Mouse (Mus musculus): ENCODE measurements around the gene Agap1. TPM values are rescaled to one million over a fixed set of nuclear protein-coding genes. Genes with fewer than 3 reads are reported as not detected.

The Agap1 gene
- polyA plus RNA-seq, 1 experiment from 2014 or later = 74.8 TPM

GRCm38 (mm10) chr1:89876346-89877072, 421.9 kb downstream of the Agap1 start:
- Histone ChIP-seq H3K4me2 (replicated peaks) (no peak overlapping the region), H3K36me3 (no peaks in the 10 kb centered on the region; the same call in 1 of the 2 replicates), H3K4me1 (peaks cover 48% of the 10 kb centered on the region), H3K9me3 (replicated peaks) (no peaks in the 10 kb centered on the region), H3K4me3 (no peak overlapping the region), H3K27ac (no peak overlapping the region), H3K27me3 (no peaks in the 10 kb centered on the region; the same call in none of the 2 replicates), H3K9ac (no peak overlapping the region)
- no peak for ATAC-seq (ENCODE audit: low FRiP score)
- WGBS = 9% methylated on average over 5 of the region's 5 CpGs

GRCm38 (mm10) chr1:89878496-89878895, 423.9 kb downstream of the Agap1 start:
- Histone ChIP-seq H3K27ac (no peak overlapping the region), H3K9me3 (replicated peaks) (no peaks in the 10 kb centered on the region), H3K4me3 (no peak overlapping the region), H3K36me3 (no peaks in the 10 kb centered on the region; the same call in 1 of the 2 replicates), H3K4me2 (replicated peaks) (no peak overlapping the region), H3K4me1 (peaks cover 51% of the 10 kb centered on the region), H3K27me3 (no peaks in the 10 kb centered on the region; the same call in 1 of the 2 replicates), H3K9ac (no peak overlapping the region)
- 76% methylated on average over 11 of the region's 11 CpGs for WGBS
- ATAC-seq (ENCODE audit: low FRiP score) = no peak

GRCm38 (mm10) chr1:89880193-89880592, 425.6 kb downstream of the Agap1 start:
- H3K36me3 ChIP-seq = no peaks in the 10 kb centered on the region; the same call in 1 of the 2 replicates
- H3K4me3 ChIP-seq = no peak overlapping the region
- H3K9me3 ChIP-seq (replicated peaks) = no peaks in the 10 kb centered on the region
- 4% methylated on average over 8 of the region's 8 CpGs for WGBS
- no peak overlapping the region for H3K4me2 ChIP-seq (replicated peaks)
- no peaks in the 10 kb centered on the region; the same call in none of the 2 replicates for H3K27me3 ChIP-seq
- ATAC-seq (ENCODE audit: low FRiP score) = no peak
- H3K9ac ChIP-seq = no peak overlapping the region
- no peak overlapping the region for H3K27ac ChIP-seq
- H3K4me1 ChIP-seq = peaks cover 60% of the 10 kb centered on the region

GRCm38 (mm10) chr1:89880834-89881233, 426.2 kb downstream of the Agap1 start:
- Histone ChIP-seq H3K4me3 (no peak overlapping the region), H3K4me1 (peaks cover 65% of the 10 kb centered on the region), H3K9ac (no peak overlapping the region), H3K27ac (no peak overlapping the region), H3K36me3 (no peaks in the 10 kb centered on the region; the same call in 1 of the 2 replicates), H3K9me3 (replicated peaks) (no peaks in the 10 kb centered on the region), H3K27me3 (no peaks in the 10 kb centered on the region; the same call in 1 of the 2 replicates), H3K4me2 (replicated peaks) (no peak overlapping the region)
- WGBS = 43% methylated on average over 10 of the region's 10 CpGs
- ATAC-seq (ENCODE audit: low FRiP score) = no peak

- no peak overlapping the region for H3K9ac ChIP-seq
- no peak overlapping the region for H3K4me2 ChIP-seq (replicated peaks)
- H3K4me1 ChIP-seq = peaks cover 44% of the 10 kb centered on the region
- WGBS = 86% methylated on average over 8 of the region's 8 CpGs
- no peak overlapping the region for H3K4me3 ChIP-seq
- ATAC-seq (ENCODE audit: low FRiP score) = no peak
- H3K9me3 ChIP-seq (replicated peaks) = no peaks in the 10 kb centered on the region
- H3K27me3 ChIP-seq = no peaks in the 10 kb centered on the region; the same call in 1 of the 2 replicates
- H3K36me3 ChIP-seq = peaks cover 20% of the 10 kb centered on the region
- no peak overlapping the region for H3K27ac ChIP-seq
These were observed 429.7 kb downstream of the Agap1 start for GRCm38 (mm10) chr1:89884335-89884734.

- Histone ChIP-seq H3K27ac (no peak overlapping the region), H3K9me3 (replicated peaks) (no peaks in the 10 kb centered on the region), H3K36me3 (peaks cover 21% of the 10 kb centered on the region), H3K4me2 (replicated peaks) (no peak overlapping the region), H3K9ac (no peak overlapping the region), H3K4me1 (peaks cover 38% of the 10 kb centered on the region), H3K27me3 (no peaks in the 10 kb centered on the region; the same call in 1 of the 2 replicates), H3K4me3 (no peak overlapping the region)
- ATAC-seq (ENCODE audit: low FRiP score) = no peak
- WGBS = 41% methylated on average over 4 of the region's 4 CpGs
These were observed 431.1 kb downstream of the Agap1 start for GRCm38 (mm10) chr1:89885696-89886095.

GRCm38 (mm10) chr1:89891400-89891799, 436.8 kb downstream of the Agap1 start:
- no peak for ATAC-seq (ENCODE audit: low FRiP score)

GRCm38 (mm10) chr1:89892281-89892680, 437.7 kb downstream of the Agap1 start:
- H3K9ac ChIP-seq = no peak overlapping the region
- peaks cover 52% of the 10 kb centered on the region for H3K4me1 ChIP-seq
- no peak overlapping the region for H3K27ac ChIP-seq
- no peaks in the 10 kb centered on the region for H3K9me3 ChIP-seq (replicated peaks)
- H3K4me3 ChIP-seq = no peak overlapping the region
- 22% methylated on average over 7 of the region's 7 CpGs for WGBS
- H3K4me2 ChIP-seq (replicated peaks) = no peak overlapping the region
- H3K36me3 ChIP-seq = peaks cover 33% of the 10 kb centered on the region
- no peak for ATAC-seq (ENCODE audit: low FRiP score)
- peaks cover 6% of the 10 kb centered on the region; the same call in 1 of the 2 replicates for H3K27me3 ChIP-seq

More at GRCm38 (mm10) chr1:89891400-89891799, 436.8 kb downstream of the Agap1 start:
- H3K27ac ChIP-seq = no peak overlapping the region
- H3K36me3 ChIP-seq = peaks cover 29% of the 10 kb centered on the region
- 83% methylated on average over 6 of the region's 6 CpGs for WGBS
- H3K4me1 ChIP-seq = peaks cover 52% of the 10 kb centered on the region
- peaks cover 6% of the 10 kb centered on the region; the same call in 1 of the 2 replicates for H3K27me3 ChIP-seq
- H3K4me2 ChIP-seq (replicated peaks) = no peak overlapping the region
- H3K4me3 ChIP-seq = no peak overlapping the region
- H3K9me3 ChIP-seq (replicated peaks) = no peaks in the 10 kb centered on the region
- H3K9ac ChIP-seq = no peak overlapping the region

- H3K36me3 ChIP-seq = peaks cover 16% of the 10 kb centered on the region
- peaks cover 6% of the 10 kb centered on the region; the same call in 1 of the 2 replicates for H3K27me3 ChIP-seq
- H3K9ac ChIP-seq = no peak overlapping the region
- ATAC-seq (ENCODE audit: low FRiP score) = no peak
- no peak overlapping the region for H3K27ac ChIP-seq
- 86% methylated on average over 5 of the region's 5 CpGs for WGBS
- no peaks in the 10 kb centered on the region for H3K9me3 ChIP-seq (replicated peaks)
- no peak overlapping the region for H3K4me3 ChIP-seq
- no peak overlapping the region for H3K4me2 ChIP-seq (replicated peaks)
- H3K4me1 ChIP-seq = peaks cover 35% of the 10 kb centered on the region
These were observed 441.2 kb downstream of the Agap1 start for GRCm38 (mm10) chr1:89895801-89896200.

GRCm38 (mm10) chr1:89899036-89899435, 444.4 kb downstream of the Agap1 start:
- H3K4me1 ChIP-seq = peaks cover 5% of the 10 kb centered on the region; the same call in 1 of the 2 replicates
- H3K27ac ChIP-seq = no peak overlapping the region
- H3K4me2 ChIP-seq (replicated peaks) = no peak overlapping the region
- H3K4me3 ChIP-seq = no peak overlapping the region
- no peaks in the 10 kb centered on the region; the same call in 1 of the 2 replicates for H3K27me3 ChIP-seq
- WGBS = 92% methylated on average over 2 of the region's 2 CpGs
- ATAC-seq (ENCODE audit: low FRiP score) = no peak
- peaks cover 14% of the 10 kb centered on the region for H3K36me3 ChIP-seq
- no peak overlapping the region for H3K9ac ChIP-seq
- no peaks in the 10 kb centered on the region for H3K9me3 ChIP-seq (replicated peaks)

- no peak overlapping the region for H3K9ac ChIP-seq
- H3K4me3 ChIP-seq = no peak overlapping the region
- peaks cover 11% of the 10 kb centered on the region for H3K36me3 ChIP-seq
- no peaks in the 10 kb centered on the region; the same call in 1 of the 2 replicates for H3K27me3 ChIP-seq
- no peaks in the 10 kb centered on the region for H3K9me3 ChIP-seq (replicated peaks)
- 78% methylated on average over 11 of the region's 11 CpGs for WGBS
- no peak overlapping the region for H3K4me2 ChIP-seq (replicated peaks)
- peaks cover 2% of the 10 kb centered on the region; the same call in 1 of the 2 replicates for H3K4me1 ChIP-seq
- ATAC-seq (ENCODE audit: low FRiP score) = no peak
- no peak overlapping the region for H3K27ac ChIP-seq
These were observed 445.3 kb downstream of the Agap1 start for GRCm38 (mm10) chr1:89899761-89900445.

GRCm38 (mm10) chr1:89901381-89901780, 446.8 kb downstream of the Agap1 start:
- 83% methylated on average over 4 of the region's 4 CpGs for WGBS
- H3K27me3 ChIP-seq = no peaks in the 10 kb centered on the region
- no peak overlapping the region for H3K9ac ChIP-seq
- peaks cover 5% of the 10 kb centered on the region; the same call in 1 of the 2 replicates for H3K9me3 ChIP-seq (replicated peaks)
- H3K4me2 ChIP-seq (replicated peaks) = no peak overlapping the region
- no peak for ATAC-seq (ENCODE audit: low FRiP score)
- no peak overlapping the region for H3K27ac ChIP-seq
- no peaks in the 10 kb centered on the region for H3K4me1 ChIP-seq
- peaks cover 7% of the 10 kb centered on the region; the same call in 1 of the 2 replicates for H3K36me3 ChIP-seq
- H3K4me3 ChIP-seq = no peak overlapping the region

Measured in hindbrain, embryonic 12.5 days (tissue).